Mouse (Mus musculus): ENCODE data around the gene Actl11. TPM values are rescaled to one million over a fixed set of nuclear protein-coding genes. Genes with fewer than 3 reads are reported as not detected.

The Actl11 gene
- total RNA-seq, 2 experiments from 2014 or later: not detected

DNA sequence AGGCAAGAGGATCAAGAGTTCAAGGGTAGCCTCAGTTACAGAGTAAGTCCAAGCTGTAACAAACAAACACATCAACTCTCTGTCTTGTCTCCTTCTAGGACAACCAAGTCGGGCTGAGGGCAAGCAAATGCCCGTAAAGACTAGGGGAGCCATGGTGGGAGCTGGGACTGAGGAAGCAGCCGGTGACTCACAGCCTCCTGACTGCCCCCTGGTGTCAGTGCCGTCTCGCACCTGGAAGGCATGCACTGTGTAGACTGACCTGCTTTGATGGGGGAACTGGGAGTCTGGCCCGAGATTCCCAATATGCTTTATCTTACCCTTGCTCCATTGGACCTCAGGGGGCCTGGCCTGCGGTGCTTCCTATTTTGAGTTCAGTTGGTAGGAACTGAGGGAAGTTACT lies 5.2 kb upstream of the Actl11 start:
- peak; percentile 65 for DNase-seq

DNA sequence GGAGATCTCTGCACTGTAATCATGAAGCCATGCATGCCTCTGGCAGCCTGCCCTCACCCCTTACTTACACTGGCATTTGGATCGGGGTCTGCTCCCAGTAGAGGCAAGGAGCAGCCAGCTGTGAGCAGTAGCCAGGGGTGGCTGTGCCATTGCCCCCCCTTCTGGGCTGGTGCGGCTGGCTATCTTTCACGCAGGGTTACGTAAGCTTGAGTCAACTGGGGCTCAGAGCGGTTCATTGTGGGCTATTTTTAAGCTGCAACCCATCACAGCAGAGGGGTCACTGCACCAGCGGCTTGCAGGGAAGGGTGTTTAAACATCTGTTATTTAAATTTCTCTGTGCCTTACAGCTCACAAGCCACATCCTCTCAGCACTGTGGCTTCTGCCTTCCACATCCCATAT lies 4.3 kb upstream of the Actl11 start:
- peak; percentile 36 for DNase-seq

DNA sequence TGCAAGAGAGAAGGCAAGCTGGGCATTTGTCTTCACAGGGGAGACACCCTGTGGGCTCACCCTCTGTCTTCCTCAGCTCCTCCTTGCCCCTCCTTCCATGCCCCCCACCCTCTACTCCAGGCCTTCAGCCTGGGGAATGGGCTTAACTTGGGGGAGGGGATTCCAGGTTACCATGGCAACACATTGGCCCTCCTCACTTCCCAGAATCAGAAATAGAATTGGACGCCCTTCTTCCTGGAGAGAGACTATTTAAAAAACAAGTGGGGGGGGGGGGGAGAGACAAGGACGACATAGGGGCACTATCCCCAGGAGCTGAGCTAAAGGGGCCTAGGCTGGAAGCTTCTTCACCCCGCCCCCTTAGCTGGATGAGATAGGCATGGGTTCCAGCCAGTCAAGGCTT lies 3.0 kb upstream of the Actl11 start:
- DNase-seq: no peak

DNA sequence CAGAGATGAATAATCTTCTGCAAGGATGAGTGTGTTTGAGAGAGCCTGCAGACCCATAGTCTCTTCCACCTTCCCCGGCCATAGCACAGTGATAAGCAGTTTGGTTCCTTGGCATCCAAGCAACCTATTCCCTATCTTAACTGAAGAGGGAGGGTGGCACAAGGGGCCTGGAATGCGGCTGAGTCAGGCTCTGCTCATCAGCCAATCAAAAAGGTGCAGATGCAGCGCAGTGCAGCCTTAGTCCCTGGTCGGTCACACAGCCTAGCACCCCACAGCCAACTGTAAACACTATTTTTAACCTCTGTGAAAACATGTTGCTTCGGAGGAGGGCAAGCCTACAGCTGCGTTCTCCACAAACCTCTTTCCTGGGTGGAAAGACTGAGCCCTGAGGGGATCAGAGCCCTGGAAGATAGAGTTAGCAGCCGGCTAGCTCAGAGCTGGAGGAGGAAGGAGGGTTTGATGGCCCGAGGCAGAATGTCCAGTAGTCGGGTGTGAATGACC lies 1.3 kb upstream of the Actl11 start:
- DNase-seq: no peak

DNA sequence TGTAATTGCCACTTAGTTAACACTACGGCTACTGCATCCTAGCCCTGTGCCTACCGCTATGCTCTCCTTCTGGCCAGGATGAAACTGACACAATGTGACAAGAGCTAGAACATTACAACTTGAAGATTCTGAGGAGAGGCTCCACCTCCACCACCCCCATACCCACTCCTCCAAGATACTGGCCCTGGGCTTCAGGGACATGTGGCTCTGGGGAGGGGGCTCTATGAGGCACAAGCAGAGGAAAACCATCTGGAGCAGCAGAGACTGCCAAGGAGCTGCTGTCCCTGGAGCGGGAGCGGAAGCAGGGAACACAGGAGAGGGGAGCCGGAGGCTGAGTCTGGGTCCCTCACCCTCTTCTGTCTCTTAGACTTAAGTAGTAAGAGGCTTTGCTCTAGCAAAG lies 520 bp upstream of the Actl11 start:
- no peak for DNase-seq

DNA sequence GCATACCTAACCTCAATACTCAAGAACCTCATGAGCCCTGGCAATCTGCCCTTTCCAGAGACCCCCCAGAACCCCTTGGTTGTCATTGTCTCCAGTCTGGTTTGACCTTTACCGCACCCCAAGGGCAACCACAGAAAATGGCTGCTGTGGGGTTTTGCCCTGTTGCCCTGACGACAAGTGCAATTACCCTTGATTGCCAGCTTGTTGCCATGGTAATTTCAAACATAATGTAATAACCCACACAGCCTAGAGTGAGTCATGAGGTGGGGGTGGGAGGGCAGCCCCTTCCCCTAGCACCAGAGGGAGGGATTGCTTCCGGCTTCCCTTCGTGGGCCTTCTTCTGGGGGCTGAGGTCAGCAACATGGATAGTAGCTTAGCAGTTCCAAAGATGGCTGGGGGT lies 4.0 kb downstream of the Actl11 start:
- no peak for DNase-seq

DNA sequence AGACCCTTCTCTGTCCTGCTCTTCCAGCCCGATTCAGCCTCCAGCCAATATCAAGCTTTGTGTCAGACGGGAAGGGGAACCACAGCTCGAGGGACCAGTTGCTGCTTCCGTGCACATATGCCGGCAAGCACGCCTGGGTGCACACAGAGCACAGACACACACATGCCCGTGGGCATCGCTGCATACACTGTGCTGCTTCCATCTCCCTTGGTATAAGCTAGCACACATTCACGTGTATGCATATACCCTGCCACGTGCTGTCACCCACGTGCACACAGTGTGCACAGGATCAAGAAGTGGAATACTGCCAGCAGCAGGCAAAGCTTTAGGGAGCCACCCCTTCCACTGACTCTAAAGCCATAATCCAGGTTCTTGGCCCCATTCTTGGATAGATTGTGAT lies 5.9 kb downstream of the Actl11 start:
- no peak for DNase-seq

DNA sequence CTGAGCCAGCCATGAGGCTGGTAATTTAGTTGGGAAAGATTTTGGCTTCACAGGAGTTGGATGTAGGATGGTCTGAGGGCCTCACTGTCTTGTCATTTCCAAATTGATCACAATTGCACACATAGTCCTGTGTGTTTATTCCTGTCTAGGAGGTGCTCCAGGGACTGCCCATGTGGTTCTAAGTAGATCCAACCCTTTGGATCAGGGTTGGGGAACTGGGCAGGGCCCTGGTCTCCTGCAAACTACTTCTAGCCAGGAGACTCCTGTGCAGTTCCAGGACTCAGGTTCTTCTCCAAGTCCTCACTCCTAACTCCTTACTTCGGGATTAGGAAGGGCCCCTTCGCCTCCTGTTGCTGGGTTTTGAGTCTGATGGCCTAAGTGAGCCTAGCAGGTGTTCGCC lies 7.1 kb downstream of the Actl11 start, which contains the start of gene Camkv:
TSS of gene Camkv (plus strand) at position 301 of the 400 bp plus-strand sequence.
- DNase-seq: no peak

DNA sequence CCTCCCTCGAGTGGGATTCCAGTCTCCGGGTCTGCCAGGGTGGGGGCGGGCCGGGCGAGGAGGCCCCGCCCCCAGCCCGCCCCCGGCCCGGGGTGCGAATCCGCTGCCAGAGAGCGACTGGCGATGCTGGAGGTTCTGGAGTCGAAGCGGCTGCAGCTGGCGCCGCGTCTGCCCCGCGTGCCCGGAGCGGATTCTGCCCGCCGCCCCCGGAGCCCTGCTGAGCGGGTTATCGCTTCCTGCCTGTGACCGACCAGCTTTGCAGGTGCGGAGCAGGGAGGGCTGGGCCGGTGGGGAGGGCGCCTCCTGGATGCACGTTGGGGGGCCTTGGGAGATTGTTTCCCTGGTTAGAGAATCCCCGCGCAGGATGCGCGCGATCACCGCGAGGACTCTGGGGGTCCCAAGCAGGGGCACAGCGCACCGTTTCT lies 7.5 kb downstream of the Actl11 start:
- peak; percentile 49 for DNase-seq

DNA sequence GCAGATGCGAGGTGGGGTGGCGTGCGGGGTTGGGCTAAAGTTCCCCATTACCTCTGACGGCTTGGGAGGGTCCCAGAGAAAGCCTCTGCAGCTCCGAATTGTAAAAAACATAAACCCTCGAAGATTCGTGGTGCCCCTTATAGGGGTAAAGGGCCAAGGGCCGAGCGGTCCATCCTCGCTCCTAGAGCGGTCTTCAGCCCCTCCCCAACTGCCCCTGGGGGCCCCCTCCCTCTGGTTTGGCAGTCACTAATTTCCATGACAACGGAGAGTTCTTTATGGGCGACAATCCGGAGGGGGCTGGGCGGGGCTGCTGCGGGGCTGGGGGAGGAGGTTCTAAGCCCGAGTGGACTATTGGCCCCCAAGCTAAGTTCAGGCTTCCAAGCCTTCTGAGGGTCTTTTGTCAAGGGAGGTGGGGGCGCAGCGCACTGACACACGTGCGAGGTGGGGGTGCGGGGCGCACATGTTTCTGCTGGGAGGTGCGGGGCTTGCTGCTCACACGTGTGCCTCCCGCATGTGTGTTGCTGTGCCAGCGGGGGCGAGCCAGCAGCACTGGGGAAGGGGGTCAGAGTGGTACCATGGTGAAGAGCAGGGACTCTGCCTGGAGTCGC lies 8.1 kb downstream of the Actl11 start:
- DNase-seq: no peak

DNA sequence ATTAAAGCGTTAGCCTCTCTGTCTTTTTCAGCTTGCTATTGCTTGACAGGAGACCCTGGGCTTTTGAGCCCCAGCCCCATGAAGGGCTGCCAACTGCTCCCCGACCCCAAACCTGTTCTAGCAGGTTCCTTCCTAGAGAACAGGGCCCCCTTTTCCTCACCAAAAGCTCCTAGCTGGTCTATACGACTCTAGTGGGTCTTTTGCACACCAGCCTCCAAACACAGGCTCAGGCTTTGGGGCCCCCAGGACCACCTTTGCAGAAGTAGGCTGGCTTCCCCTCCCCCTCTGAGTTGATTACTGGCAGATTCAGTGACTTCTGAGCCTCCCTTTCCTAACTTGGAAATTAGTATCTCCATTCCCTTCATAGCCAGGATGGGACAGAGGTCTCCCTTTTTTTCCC lies 8.6 kb downstream of the Actl11 start:
- DNase-seq: no peak

DNA sequence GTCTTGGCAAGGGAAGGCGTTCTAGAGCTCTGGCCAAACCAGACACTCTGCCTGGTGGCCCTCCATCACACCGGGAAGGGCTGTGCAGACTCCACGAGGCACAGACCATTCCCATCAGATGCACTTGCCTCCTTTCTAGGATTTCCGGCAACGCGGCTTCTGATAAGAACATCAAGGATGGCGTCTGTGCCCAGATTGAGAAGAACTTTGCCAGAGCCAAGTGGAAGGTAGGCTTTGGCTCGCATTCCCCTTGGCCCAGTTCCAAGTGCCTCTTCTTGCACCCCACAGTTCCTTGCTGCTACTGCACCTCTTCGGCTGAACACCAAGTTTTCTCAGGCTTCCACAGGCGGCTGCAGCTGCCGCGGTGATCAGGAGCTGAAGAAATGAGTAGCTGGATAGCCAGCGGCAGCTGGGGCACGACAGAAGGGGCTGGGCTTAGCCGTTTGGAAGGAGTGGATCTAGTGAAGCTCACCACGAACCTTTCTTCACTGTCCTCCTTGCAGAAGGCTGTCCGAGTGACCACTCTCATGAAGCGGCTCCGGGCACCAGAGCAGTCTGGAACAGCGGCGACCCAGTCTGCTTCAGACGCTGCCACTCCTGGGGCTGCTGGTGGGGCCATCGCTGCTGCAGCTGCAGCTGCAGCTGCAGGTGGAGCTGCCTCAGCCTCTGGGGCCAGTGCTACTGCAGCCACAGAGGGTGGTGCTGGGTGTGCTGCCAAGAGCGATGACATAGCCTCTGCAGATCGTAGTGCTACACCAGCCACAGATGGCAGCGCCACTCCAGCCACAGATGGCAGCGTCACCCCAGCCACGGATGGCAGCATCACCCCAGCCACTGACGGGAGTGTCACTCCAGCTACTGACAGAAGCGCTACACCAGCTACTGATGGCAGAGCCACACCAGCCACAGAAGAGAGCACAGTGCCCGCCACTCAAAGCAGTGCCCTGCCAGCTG lies 19.2 kb downstream of the Actl11 start:
- no peak for DNase-seq

DNA sequence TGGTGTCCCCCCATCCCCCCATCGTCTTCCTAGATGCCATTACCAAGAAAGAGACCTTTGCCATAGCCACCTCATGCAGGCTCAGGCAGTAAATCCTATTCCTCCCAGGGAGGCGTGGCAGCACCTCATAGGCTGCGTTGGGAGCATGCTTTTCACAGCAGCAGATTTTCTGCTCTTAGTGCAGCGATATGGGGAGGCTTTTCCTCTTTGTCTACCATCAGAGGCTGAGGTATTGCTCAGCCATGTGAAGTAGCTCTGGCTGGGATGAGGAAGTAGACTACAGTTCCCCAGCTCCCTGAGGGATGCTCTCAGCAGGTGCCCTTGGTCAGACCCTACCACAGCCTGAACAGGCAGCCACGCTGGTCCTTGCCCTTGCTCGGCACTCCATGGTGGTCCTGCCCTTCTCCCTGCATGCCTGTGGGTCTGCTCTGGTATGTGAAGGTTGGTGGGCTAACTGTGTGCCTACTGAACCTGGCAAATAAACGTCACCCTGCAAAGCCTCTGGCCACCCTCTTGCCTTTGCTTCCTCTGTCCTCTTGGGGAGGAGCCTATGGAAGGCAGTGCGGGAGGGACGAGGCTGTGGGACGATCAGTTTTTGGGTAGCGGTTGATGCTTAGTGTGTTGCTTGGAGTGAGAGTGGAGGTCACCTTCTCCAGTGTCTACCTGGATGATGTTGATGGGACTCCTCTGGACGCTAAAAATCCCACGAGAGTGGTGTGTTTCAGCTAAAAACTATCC lies 21.1 kb downstream of the Actl11 start:
- no peak for DNase-seq

DNA sequence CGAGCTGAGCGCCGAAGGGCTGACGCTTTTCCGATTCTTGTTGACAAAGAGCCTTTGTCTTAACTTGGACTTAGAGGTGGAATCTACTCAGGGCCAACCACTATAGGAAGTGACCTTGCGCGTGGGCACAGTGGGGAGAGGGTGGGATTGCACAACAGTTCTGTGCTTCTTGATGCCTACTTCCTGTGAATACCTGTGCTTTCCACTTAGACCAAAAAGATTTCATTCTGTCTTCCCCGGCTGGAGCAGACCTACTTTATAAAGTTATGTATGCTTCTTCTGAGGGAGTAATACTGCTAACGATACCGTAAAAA lies 21.6 kb downstream of the Actl11 start, which contains the start of gene Traip:
TSS of gene Traip (plus strand) at position 215 of the 314 bp plus-strand sequence.
- DNase-seq: no peak

DNA sequence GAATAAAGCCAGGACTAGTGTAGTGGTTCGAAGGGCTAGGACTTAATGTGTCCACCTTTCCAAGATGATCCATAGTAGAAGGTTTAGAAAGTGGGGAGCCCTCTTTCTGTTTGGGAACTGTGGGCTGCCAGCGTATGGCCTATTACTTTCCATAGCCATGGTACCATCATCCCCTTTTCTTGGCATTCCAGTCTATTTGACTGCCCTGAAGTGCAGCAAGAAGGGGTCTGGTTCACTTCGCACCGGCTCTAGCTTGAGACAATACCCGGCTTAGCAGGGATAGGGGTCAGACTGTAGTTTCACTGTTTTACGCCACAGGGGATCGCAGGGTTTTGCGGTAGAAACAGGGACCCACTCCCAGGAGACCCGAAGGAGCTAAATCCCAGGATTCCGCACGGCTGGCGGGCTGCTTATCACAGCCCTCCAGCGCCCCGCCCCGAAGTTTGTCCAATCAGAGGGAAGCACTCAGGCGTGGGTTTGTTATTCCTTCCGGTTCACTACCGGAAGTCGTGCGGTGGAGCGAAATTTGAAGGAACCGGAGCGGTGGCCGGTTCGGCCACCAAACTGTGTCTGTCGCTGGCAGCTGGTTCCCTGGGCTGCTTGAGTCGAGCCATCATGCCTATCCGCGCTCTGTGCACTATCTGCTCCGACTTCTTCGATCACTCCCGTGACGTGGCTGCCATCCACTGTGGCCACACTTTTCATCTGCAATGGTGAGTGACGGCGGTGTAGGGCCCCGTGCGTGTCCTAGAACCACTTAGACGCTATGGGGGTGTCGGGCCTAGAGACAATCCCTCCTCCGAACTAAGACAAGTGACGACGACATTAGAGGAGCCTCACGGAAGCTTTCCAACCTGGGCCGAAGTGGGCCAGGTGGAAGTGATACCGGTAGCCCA lies 22.4 kb downstream of the Actl11 start:
- DNase-seq: peak; percentile 95

DNA sequence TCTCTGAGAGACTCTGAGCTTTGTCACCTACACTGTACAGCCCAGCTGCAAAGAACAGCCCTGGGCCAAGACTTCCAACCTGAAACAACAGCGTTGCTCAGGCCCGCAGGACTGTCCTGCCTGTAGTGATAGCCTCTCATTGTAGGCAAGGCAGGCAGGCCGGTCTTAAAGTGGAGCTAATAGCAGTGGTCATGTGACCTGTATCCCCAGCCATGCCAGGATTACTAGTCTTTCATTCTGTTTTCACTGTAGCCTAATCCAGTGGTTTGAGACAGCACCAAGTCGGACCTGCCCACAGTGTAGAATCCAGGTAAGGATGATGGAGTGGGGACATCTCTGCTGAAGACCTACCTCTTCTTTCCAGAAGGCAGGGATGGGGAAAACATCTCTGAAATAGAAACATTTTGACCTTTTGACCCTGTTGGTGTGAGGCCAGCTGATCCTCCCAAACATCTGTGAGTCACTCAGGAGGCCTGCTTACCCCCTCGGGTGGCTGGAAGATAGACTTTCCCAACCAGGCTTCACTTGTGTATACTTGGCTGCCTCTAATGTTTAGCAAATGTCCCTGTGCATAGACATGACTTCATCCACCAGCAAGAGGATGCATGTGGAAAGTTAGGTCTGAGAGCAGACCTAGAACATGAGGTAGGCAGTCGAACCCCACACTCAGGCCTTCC lies 27.5 kb downstream of the Actl11 start:
- DNase-seq: no peak

DNA sequence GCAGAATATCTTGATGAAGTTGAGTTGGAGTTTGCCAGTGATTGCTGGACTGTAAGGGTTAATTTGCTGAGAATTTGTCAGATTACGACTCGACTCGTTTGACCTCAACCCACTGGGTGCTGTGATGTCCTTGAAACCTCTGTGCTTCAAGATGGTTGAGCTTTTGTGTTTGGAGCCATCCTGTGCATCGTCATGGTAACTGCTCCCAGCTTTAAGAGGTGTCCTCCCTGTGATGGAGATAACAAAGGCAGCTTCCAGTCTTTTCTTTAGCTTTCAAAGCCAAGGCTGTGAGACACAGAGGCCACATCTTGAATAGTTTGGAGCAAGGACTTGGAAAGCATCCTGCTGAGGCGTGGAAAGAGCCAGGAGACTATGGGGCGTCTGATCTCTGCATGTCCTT lies 28.9 kb downstream of the Actl11 start:
- DNase-seq: no peak

DNA sequence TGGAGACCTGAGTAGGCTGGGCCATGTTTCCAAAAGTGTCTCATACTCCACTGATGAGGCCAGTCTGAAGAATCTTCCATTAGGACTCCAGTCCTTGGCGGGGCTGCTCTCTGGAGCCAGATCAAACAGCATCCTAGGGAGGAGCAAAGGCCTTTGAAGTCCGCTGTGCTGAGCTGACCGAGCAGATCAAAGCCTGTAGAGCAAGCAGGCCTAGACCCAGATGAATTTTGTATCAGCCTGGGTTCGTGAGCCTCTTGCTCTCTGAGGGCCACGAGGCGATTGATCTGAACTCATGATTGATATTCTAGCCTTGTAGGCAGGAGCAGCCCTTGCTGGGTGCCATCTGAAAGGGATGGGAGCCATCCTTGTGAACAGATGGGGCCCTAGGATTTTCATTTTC lies 31.6 kb downstream of the Actl11 start:
- peak; percentile 57 for DNase-seq

DNA sequence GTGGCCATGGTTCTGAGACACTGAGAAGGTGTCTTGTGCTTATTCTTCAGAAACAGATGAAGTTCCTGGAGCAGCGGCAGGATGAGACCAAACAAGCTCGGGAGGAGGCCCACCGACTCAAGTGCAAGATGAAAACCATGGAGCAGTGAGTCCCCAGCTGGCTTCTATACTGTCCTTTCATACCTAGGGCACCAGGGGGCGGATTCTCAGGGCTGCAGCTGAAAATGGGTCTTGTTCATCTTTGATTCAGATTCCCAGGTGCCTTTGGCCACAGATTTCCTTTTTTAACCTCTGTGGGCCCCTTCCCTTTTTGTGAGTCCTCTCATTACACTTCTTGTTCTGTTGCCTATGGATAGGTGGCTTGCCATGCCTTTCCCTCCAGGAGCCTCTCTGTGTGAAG lies 32.7 kb downstream of the Actl11 start:
- no peak for DNase-seq

DNA sequence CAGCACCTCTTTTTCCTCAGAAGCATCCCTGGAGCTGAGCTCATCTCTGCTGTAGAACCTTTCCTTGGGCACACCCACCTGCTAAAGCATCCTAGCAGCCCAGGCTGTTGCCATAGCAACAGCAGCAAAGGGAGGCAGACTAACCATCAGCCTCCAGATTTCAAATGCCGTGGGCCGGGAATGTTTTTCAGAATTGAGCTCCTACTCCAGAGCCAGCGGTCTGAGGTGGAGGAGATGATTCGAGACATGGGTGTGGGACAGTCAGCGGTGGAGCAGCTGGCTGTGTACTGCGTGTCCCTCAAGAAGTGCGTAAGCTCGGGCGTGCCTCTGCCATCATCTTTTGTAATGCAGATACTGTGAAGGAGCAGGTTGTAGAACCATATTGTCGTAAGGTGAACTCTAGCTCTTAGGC lies 33.1 kb downstream of the Actl11 start:
- DNase-seq: no peak

DNA sequence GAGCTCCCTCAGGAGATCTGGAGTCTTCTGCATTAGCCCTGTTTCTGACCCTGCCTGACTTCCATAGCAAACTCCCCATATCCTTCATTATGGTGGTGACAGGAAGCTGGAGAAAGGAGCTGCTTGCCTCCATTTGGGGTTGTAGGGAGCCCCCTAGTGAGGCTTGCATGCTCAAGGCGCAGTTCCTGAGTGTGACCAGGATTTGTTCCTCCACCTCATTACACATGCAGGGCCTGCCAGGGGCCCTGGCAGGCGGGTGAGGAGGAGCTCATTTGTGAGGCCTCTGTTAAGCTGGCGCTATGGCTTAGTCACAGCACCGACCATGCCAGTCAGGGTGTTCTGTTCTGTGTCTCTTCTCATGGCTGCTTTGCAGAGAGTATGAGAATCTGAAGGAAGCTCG lies 33.6 kb downstream of the Actl11 start:
- peak; percentile 47 for DNase-seq

Data from adrenal gland, postnatal 10 days (tissue).